Mouse (Mus musculus): ENCODE results near the gene Gda.

Gda gene

DNA sequence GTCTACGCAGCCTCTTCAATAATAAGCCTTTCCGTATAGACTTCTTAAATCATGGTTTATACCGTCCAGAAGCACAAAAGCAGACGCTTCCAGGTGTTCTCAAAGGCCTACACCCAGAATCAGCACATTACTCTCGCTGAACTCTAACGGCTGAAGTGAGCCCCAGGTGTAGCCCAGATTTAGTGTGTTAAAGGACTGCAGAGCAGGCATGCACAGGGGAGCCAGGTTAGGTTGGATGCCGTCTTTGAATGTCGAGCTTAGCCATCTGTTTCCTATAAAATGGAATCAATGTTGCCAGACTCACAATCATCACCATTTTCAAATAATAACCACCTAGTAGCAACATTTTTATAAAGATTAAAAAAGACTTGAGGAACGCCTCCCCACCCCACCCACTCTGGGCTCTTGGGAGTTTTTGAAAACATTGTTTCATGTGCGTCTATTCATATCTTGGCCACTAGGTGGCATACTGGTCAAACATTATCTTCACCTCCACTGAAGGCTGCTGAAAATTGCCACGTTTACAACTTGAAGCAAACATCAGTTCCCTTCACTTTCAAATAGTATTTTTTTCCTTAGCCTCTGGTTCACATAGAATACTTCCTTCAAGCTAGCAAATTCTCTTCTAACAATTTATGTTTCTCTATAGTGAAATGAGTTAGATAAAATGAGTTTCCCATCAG lies 100.0 kb downstream of the Gda start:
- peak; percentile 16 for DNase-seq (ENCODE audit: low read depth, low spot score)

DNA sequence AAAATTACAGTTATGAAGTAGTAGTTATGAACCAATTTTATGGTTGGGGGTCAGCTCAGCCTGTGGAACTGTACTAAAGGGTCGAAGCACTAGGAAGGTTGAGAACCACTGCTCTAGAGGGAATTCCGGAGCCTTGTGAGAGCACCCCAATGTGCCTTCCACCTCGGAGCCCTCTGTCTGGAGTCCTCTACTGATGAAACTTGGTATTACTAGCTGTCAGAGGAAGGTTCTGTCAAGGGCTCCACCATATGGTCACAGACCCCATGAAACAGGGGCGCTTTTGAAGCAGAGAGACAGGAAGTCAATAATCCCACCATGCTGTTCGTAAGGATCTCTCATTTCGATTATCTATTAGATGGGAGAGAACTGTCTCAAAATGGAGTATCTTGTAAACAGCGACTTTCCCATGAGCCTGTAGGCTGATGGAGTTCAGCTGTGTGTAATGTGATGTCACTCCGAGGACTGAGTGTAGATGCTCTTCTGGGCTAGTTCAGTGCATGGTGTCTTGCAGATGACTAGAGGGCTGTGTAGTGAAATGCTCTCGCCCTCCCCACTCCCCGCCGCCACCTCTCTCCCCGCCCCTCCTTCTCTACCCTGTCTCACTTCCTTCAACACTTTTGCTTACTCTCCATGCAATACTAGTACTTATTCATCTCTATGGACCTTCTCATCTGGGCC lies 100.7 kb downstream of the Gda start:
- DNase-seq (ENCODE audit: low read depth, low spot score): no peak

GRCm38 (mm10) chr19:21371337-21371736 lies 101.9 kb downstream of the Gda start:
- no peak for DNase-seq (ENCODE audit: low read depth, low spot score)

GRCm38 (mm10) chr19:21370782-21371181 lies 102.5 kb downstream of the Gda start:
- no peak for DNase-seq (ENCODE audit: low read depth, low spot score)

DNA sequence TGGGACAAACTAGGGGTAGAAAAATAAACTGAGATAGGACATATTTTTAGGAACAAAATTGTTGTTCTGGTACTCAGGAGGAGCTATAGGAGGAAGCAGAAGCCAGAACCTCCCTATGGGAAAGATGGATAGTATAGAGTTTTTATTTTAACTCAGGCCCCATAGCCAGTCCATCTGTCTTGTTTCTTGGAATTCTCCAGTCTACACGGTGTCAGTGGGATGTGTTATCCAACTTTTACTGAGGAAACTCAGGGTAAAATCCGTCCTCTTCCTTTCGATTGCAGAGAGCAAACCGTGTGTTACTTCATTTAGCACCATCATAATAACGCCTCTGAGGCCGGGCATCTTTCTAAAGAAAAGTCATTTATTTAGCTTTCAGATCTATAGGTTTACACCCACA lies 104.1 kb downstream of the Gda start:
- DNase-seq (ENCODE audit: low read depth, low spot score): no peak

- no peak for DNase-seq (ENCODE audit: low read depth, low spot score)
Observed at GRCm38 (mm10) chr19:21368595-21368994, 104.7 kb downstream of the Gda start.

DNA sequence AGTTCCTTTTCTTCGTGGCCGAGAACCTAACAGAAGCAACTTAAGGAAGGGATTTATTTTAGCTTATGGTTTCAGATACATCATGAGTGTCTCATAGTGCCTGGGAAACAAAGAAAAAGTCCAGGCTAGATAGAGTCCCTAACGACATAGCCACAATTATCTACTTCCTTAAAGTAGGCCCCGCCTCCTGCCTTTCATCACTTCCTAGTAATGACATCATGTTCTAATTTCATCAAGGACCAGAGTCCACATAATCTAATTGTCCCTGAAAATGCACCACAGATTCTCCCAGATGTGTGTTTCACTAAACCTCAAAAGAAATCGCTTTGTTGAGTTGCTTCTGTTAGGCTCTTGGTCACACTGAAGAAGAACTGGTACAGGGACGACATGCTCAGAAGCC lies 115.5 kb downstream of the Gda start:
- DNase-seq (ENCODE audit: low read depth, low spot score): no peak

DNA sequence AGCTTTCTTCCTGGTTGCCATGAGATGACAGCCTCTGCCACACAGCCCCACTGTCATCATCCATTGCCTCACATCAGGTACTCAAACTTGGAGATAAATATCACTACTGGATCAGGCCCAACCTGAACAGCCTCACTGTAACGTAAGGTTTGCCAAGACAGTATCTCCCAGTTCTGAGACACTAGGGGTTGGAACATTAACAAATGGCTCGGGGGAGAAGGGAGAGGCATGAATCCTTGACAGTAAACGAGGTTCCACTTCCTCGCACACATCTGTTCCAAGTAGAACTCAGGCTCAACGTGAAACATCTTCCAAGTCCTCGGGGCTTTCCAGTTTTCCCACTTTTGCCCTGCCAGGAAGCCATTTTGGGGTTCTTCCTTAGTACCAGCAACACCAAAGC lies 123.6 kb downstream of the Gda start:
- no peak for DNase-seq (ENCODE audit: low read depth, low spot score)

DNA sequence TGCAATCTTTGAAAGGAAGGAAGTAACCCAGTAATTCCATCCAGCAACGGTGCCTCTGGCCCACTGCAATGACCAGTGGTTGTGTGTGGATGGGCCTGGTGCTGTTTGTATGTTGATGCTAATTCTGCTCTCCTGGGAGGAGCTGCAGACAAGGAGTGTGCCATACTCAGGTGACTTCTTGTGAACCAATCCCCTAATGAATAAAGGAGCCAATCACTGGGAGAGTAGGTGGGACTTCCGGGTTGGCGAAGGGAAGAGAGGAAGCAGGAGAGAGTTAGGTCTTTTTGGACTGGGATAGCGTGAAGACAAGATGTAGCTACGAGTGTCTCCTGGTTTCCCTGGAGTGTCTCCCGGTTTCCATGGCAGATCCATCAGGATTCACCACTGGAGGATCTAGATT lies 126.6 kb downstream of the Gda start:
- DNase-seq (ENCODE audit: low read depth, low spot score): no peak
